Mouse (Mus musculus): ENCODE data around the gene Dscam. TPM values are rescaled to one million over a fixed set of nuclear protein-coding genes. Genes with fewer than 3 reads are reported as not detected.

Gene Dscam
- polyA plus RNA-seq, 1 experiment, result 0.13 TPM

- no peaks in the 10 kb centered on the region for H3K4me1 ChIP-seq (ENCODE audit: control insufficient read depth, insufficient read depth, low read length)
- H3K36me3 ChIP-seq (ENCODE audit: control insufficient read depth, insufficient read depth, low read length, poor library complexity, severe bottlenecking), result no peaks in the 10 kb centered on the region
- H3K4me3 ChIP-seq (ENCODE audit: low read depth, low read length), result no peak overlapping the region
- no peak for TF ChIP-seq CTCF (IDR thresholded peaks at IDR 0.05; ENCODE audit: low read depth, low read length)
- TF ChIP-seq EP300 (IDR thresholded peaks at IDR 0.05; ENCODE audit: insufficient read depth, low read depth, low read length), result no peak
- no peak for TF ChIP-seq POLR2A (IDR thresholded peaks at IDR 0.05; ENCODE audit: insufficient read depth, low read length)
- H3K9ac ChIP-seq (ENCODE audit: low read depth, poor library complexity, severe bottlenecking), result no peak overlapping the region
- H3K27ac ChIP-seq (ENCODE audit: insufficient read depth, low read length), result no peak overlapping the region
- H3K27me3 ChIP-seq (ENCODE audit: control insufficient read depth, insufficient read depth, low read length, poor library complexity, severe bottlenecking), result no peaks in the 10 kb centered on the region
- H3K9me3 ChIP-seq (replicated peaks; ENCODE audit: control insufficient read depth, insufficient read depth, low read length, poor library complexity, severe bottlenecking), result no peaks in the 10 kb centered on the region
These were observed 497.2 kb downstream of the Dscam start for GRCm38 (mm10) chr16:96673191-96673847.

- no peaks in the 10 kb centered on the region for H3K27me3 ChIP-seq (ENCODE audit: control insufficient read depth, insufficient read depth, low read length, poor library complexity, severe bottlenecking)
These were observed 498.8 kb downstream of the Dscam start for GRCm38 (mm10) chr16:96671603-96672374.

GRCm38 (mm10) chr16:96669706-96670105 is 500.8 kb downstream of the Dscam start:
- Histone ChIP-seq H3K4me1 (ENCODE audit: control insufficient read depth, insufficient read depth, low read length) (no peaks in the 10 kb centered on the region), H3K9me3 (replicated peaks; ENCODE audit: control insufficient read depth, insufficient read depth, low read length, poor library complexity, severe bottlenecking) (no peaks in the 10 kb centered on the region), H3K27ac (ENCODE audit: insufficient read depth, low read length) (no peak overlapping the region), H3K9ac (ENCODE audit: low read depth, poor library complexity, severe bottlenecking) (no peak overlapping the region), H3K4me3 (ENCODE audit: low read depth, low read length) (no peak overlapping the region), H3K36me3 (ENCODE audit: control insufficient read depth, insufficient read depth, low read length, poor library complexity, severe bottlenecking) (no peaks in the 10 kb centered on the region), H3K27me3 (ENCODE audit: control insufficient read depth, insufficient read depth, low read length, poor library complexity, severe bottlenecking) (no peaks in the 10 kb centered on the region)
- TF ChIP-seq EP300 (IDR thresholded peaks at IDR 0.05; ENCODE audit: insufficient read depth, low read depth, low read length) (no peak), CTCF (IDR thresholded peaks at IDR 0.05; ENCODE audit: low read depth, low read length) (no peak), POLR2A (IDR thresholded peaks at IDR 0.05; ENCODE audit: insufficient read depth, low read length) (no peak)

More at GRCm38 (mm10) chr16:96671603-96672374, 498.8 kb downstream of the Dscam start:
- H3K9ac ChIP-seq (ENCODE audit: low read depth, poor library complexity, severe bottlenecking), result no peak overlapping the region
- no peaks in the 10 kb centered on the region for H3K4me1 ChIP-seq (ENCODE audit: control insufficient read depth, insufficient read depth, low read length)
- no peak overlapping the region for H3K4me3 ChIP-seq (ENCODE audit: low read depth, low read length)
- no peak for TF ChIP-seq EP300 (IDR thresholded peaks at IDR 0.05; ENCODE audit: insufficient read depth, low read depth, low read length)
- no peak for TF ChIP-seq POLR2A (IDR thresholded peaks at IDR 0.05; ENCODE audit: insufficient read depth, low read length)
- no peak for TF ChIP-seq CTCF (IDR thresholded peaks at IDR 0.05; ENCODE audit: low read depth, low read length)
- H3K27ac ChIP-seq (ENCODE audit: insufficient read depth, low read length), result no peak overlapping the region
- H3K9me3 ChIP-seq (replicated peaks; ENCODE audit: control insufficient read depth, insufficient read depth, low read length, poor library complexity, severe bottlenecking), result no peaks in the 10 kb centered on the region
- H3K36me3 ChIP-seq (ENCODE audit: control insufficient read depth, insufficient read depth, low read length, poor library complexity, severe bottlenecking), result no peaks in the 10 kb centered on the region

GRCm38 (mm10) chr16:96668478-96668877 is 502.1 kb downstream of the Dscam start:
- Histone ChIP-seq H3K9ac (ENCODE audit: low read depth, poor library complexity, severe bottlenecking) (no peak overlapping the region), H3K4me1 (ENCODE audit: control insufficient read depth, insufficient read depth, low read length) (no peaks in the 10 kb centered on the region), H3K4me3 (ENCODE audit: low read depth, low read length) (no peak overlapping the region), H3K27me3 (ENCODE audit: control insufficient read depth, insufficient read depth, low read length, poor library complexity, severe bottlenecking) (no peaks in the 10 kb centered on the region), H3K9me3 (replicated peaks; ENCODE audit: control insufficient read depth, insufficient read depth, low read length, poor library complexity, severe bottlenecking) (no peaks in the 10 kb centered on the region), H3K36me3 (ENCODE audit: control insufficient read depth, insufficient read depth, low read length, poor library complexity, severe bottlenecking) (no peaks in the 10 kb centered on the region), H3K27ac (ENCODE audit: insufficient read depth, low read length) (no peak overlapping the region)
- TF ChIP-seq CTCF (IDR thresholded peaks at IDR 0.05; ENCODE audit: low read depth, low read length), result no peak
- no peak for TF ChIP-seq POLR2A (IDR thresholded peaks at IDR 0.05; ENCODE audit: insufficient read depth, low read length)
- no peak for TF ChIP-seq EP300 (IDR thresholded peaks at IDR 0.05; ENCODE audit: insufficient read depth, low read depth, low read length)

- H3K27me3 ChIP-seq (ENCODE audit: control insufficient read depth, insufficient read depth, low read length, poor library complexity, severe bottlenecking), result no peaks in the 10 kb centered on the region
- no peaks in the 10 kb centered on the region for H3K9me3 ChIP-seq (replicated peaks; ENCODE audit: control insufficient read depth, insufficient read depth, low read length, poor library complexity, severe bottlenecking)
- no peak overlapping the region for H3K27ac ChIP-seq (ENCODE audit: insufficient read depth, low read length)
- TF ChIP-seq POLR2A (IDR thresholded peaks at IDR 0.05; ENCODE audit: insufficient read depth, low read length) (no peak), CTCF (IDR thresholded peaks at IDR 0.05; ENCODE audit: low read depth, low read length) (no peak)
- no peak overlapping the region for H3K4me3 ChIP-seq (ENCODE audit: low read depth, low read length)
- H3K4me1 ChIP-seq (ENCODE audit: control insufficient read depth, insufficient read depth, low read length), result no peaks in the 10 kb centered on the region
- H3K9ac ChIP-seq (ENCODE audit: low read depth, poor library complexity, severe bottlenecking), result no peak overlapping the region
- no peaks in the 10 kb centered on the region for H3K36me3 ChIP-seq (ENCODE audit: control insufficient read depth, insufficient read depth, low read length, poor library complexity, severe bottlenecking)
These were observed 509.5 kb downstream of the Dscam start for GRCm38 (mm10) chr16:96661073-96661472.

- H3K27me3 ChIP-seq (ENCODE audit: control insufficient read depth, insufficient read depth, low read length, poor library complexity, severe bottlenecking), result no peaks in the 10 kb centered on the region
- no peaks in the 10 kb centered on the region for H3K36me3 ChIP-seq (ENCODE audit: control insufficient read depth, insufficient read depth, low read length, poor library complexity, severe bottlenecking)
- no peaks in the 10 kb centered on the region for H3K9me3 ChIP-seq (replicated peaks; ENCODE audit: control insufficient read depth, insufficient read depth, low read length, poor library complexity, severe bottlenecking)
- H3K4me1 ChIP-seq (ENCODE audit: control insufficient read depth, insufficient read depth, low read length), result no peaks in the 10 kb centered on the region
- H3K4me3 ChIP-seq (ENCODE audit: low read depth, low read length), result no peak overlapping the region
- H3K9ac ChIP-seq (ENCODE audit: low read depth, poor library complexity, severe bottlenecking), result no peak overlapping the region
- H3K27ac ChIP-seq (ENCODE audit: insufficient read depth, low read length), result no peak overlapping the region
- TF ChIP-seq POLR2A (IDR thresholded peaks at IDR 0.05; ENCODE audit: insufficient read depth, low read length) (no peak), CTCF (IDR thresholded peaks at IDR 0.05; ENCODE audit: low read depth, low read length) (no peak), EP300 (IDR thresholded peaks at IDR 0.05; ENCODE audit: insufficient read depth, low read depth, low read length) (no peak)
These were observed 511.3 kb downstream of the Dscam start for GRCm38 (mm10) chr16:96659275-96659674.
